9 mouse cellular contexts compared by ENCODE assay signal in genomic region chr6:39242718-39243471, GRCm38 (mm10). TPM values are rescaled to one million over a fixed set of nuclear protein-coding genes. Genes with fewer than 3 reads are reported as not detected.
DNase-seq lines count a peak whose midpoint lies in the region; ATAC-seq lines count a peak whose summit lies in the region.
"Had no signal": no experiment of that assay in that cellular context is flagged by ENCODE, and none has a peak within 500 bp of the region (broad histone marks: within the 10 kb centered on the region; RNA-seq: fewer than 3 reads in every experiment).

No protein-coding gene starts in this region.

- H3K27ac ChIP-seq in forebrain, embryonic 10.5 days, result peak overlapping the region; percentile 2; the same call in 1 of the 2 replicates
- no peak overlapping the region for H3K27ac ChIP-seq in forebrain, embryonic 11.5 days (ENCODE audit: low read depth, low read length)
- H3K27ac ChIP-seq in embryonic facial prominence, embryonic 14.5 days (replicated peaks; ENCODE audit: low read depth, low read length), result peak overlapping the region; percentile 86
- H3K27ac ChIP-seq in heart, embryonic 12.5 days (ENCODE audit: poor library complexity, severe bottlenecking), result peak overlapping the region; percentile 32
- peak overlapping the region; percentile 65; the same call in 1 of the 2 replicates for H3K27ac ChIP-seq in kidney, embryonic 14.5 days (ENCODE audit: low read depth, low read length)
- H3K27ac ChIP-seq in limb, embryonic 15.5 days, result peak overlapping the region; percentile 89
- H3K27ac ChIP-seq in neural tube, embryonic 13.5 days (replicated peaks), result peak overlapping the region; percentile 73
- H3K27ac ChIP-seq: left cerebral cortex, adult 2 months had no signal

- no peaks in the 10 kb centered on the region for H3K36me3 ChIP-seq in forebrain, embryonic 10.5 days (replicated peaks)
- H3K36me3 ChIP-seq in forebrain, embryonic 11.5 days (ENCODE audit: control insufficient read depth, insufficient read depth, low read length), result no peaks in the 10 kb centered on the region
- H3K36me3 ChIP-seq in embryonic facial prominence, embryonic 14.5 days (ENCODE audit: control insufficient read depth, insufficient read depth, low read length), result no peaks in the 10 kb centered on the region
- no peaks in the 10 kb centered on the region for H3K36me3 ChIP-seq in heart, embryonic 12.5 days
- H3K36me3 ChIP-seq in kidney, embryonic 14.5 days (ENCODE audit: control insufficient read depth, insufficient read depth, low read length), result no peaks in the 10 kb centered on the region
- no peaks in the 10 kb centered on the region for H3K36me3 ChIP-seq in limb, embryonic 15.5 days
- H3K36me3 ChIP-seq in neural tube, embryonic 13.5 days, result no peaks in the 10 kb centered on the region

- peaks cover 20% of the 10 kb centered on the region for H3K4me1 ChIP-seq in forebrain, embryonic 10.5 days
- H3K4me1 ChIP-seq in forebrain, embryonic 11.5 days (replicated peaks; ENCODE audit: control insufficient read depth, insufficient read depth, low read length), result no peaks in the 10 kb centered on the region
- H3K4me1 ChIP-seq in embryonic facial prominence, embryonic 14.5 days (ENCODE audit: control insufficient read depth, insufficient read depth, low read length), result peaks cover 19% of the 10 kb centered on the region
- H3K4me1 ChIP-seq in heart, embryonic 12.5 days (replicated peaks), result peaks cover 25% of the 10 kb centered on the region
- H3K4me1 ChIP-seq in kidney, embryonic 14.5 days (ENCODE audit: control insufficient read depth, insufficient read depth, low read length), result peaks cover 18% of the 10 kb centered on the region
- peaks cover 30% of the 10 kb centered on the region for H3K4me1 ChIP-seq in limb, embryonic 15.5 days
- H3K4me1 ChIP-seq in neural tube, embryonic 13.5 days (replicated peaks), result peaks cover 22% of the 10 kb centered on the region

- H3K27me3 ChIP-seq in forebrain, embryonic 10.5 days (ENCODE audit: poor library complexity, severe bottlenecking), result no peaks in the 10 kb centered on the region
- no peaks in the 10 kb centered on the region for H3K27me3 ChIP-seq in forebrain, embryonic 11.5 days (ENCODE audit: control insufficient read depth, insufficient read depth, low read length)
- no peaks in the 10 kb centered on the region for H3K27me3 ChIP-seq in embryonic facial prominence, embryonic 14.5 days (replicated peaks; ENCODE audit: control insufficient read depth, insufficient read depth, low read length)
- no peaks in the 10 kb centered on the region for H3K27me3 ChIP-seq in heart, embryonic 12.5 days (replicated peaks)
- no peaks in the 10 kb centered on the region for H3K27me3 ChIP-seq in kidney, embryonic 14.5 days (ENCODE audit: control insufficient read depth, insufficient read depth, low read length)
- no peaks in the 10 kb centered on the region for H3K27me3 ChIP-seq in limb, embryonic 15.5 days
- no peaks in the 10 kb centered on the region for H3K27me3 ChIP-seq in neural tube, embryonic 13.5 days

- H3K9ac ChIP-seq in forebrain, embryonic 11.5 days (ENCODE audit: low read length), result no peak overlapping the region
- 0 out of 2 replicates have a peak overlapping the region, but pooled peaks have one; percentile 26 for H3K9ac ChIP-seq in embryonic facial prominence, embryonic 14.5 days (ENCODE audit: low read depth, low read length)
- H3K9ac ChIP-seq in heart, embryonic 12.5 days, result no peak overlapping the region
- H3K9ac ChIP-seq in kidney, embryonic 14.5 days (ENCODE audit: low read depth, low read length), result no peak overlapping the region
- no peak overlapping the region for H3K9ac ChIP-seq in limb, embryonic 15.5 days
- H3K9ac ChIP-seq in neural tube, embryonic 13.5 days, result no peak overlapping the region

- H3K9me3 ChIP-seq in forebrain, embryonic 10.5 days, result no peaks in the 10 kb centered on the region
- no peaks in the 10 kb centered on the region for H3K9me3 ChIP-seq in forebrain, embryonic 11.5 days (ENCODE audit: control insufficient read depth, low read length)
- H3K9me3 ChIP-seq in embryonic facial prominence, embryonic 14.5 days (ENCODE audit: control insufficient read depth, low read length), result no peaks in the 10 kb centered on the region
- no peaks in the 10 kb centered on the region for H3K9me3 ChIP-seq in heart, embryonic 12.5 days (replicated peaks)
- no peaks in the 10 kb centered on the region for H3K9me3 ChIP-seq in kidney, embryonic 14.5 days (ENCODE audit: control insufficient read depth, low read length)
- no peaks in the 10 kb centered on the region for H3K9me3 ChIP-seq in limb, embryonic 15.5 days
- H3K9me3 ChIP-seq in neural tube, embryonic 13.5 days, result no peaks in the 10 kb centered on the region

- H3K4me2 ChIP-seq in forebrain, embryonic 11.5 days (ENCODE audit: low read depth, low read length, severe bottlenecking), result no peak overlapping the region
- H3K4me2 ChIP-seq in embryonic facial prominence, embryonic 14.5 days (ENCODE audit: low read depth, low read length), result no peak overlapping the region
- no peak overlapping the region for H3K4me2 ChIP-seq in heart, embryonic 12.5 days
- no peak overlapping the region for H3K4me2 ChIP-seq in kidney, embryonic 14.5 days (replicated peaks; ENCODE audit: low read depth, low read length)
- H3K4me2 ChIP-seq in limb, embryonic 15.5 days, result peak overlapping the region; percentile 24; the same call in 1 of the 2 replicates
- H3K4me2 ChIP-seq in neural tube, embryonic 13.5 days, result no peak overlapping the region

- 80% methylated on average over 8 of the region's 8 CpGs for WGBS in forebrain, embryonic 10.5 days
- 72% methylated on average over 8 of the region's 8 CpGs for WGBS in forebrain, embryonic 11.5 days
- 41% methylated on average over 8 of the region's 8 CpGs for WGBS in embryonic facial prominence, embryonic 14.5 days
- 30% methylated on average over 8 of the region's 8 CpGs for WGBS in heart, embryonic 12.5 days
- WGBS in kidney, embryonic 14.5 days, result 34% methylated on average over 8 of the region's 8 CpGs
- WGBS in limb, embryonic 15.5 days, result 31% methylated on average over 8 of the region's 8 CpGs
- WGBS in neural tube, embryonic 13.5 days, result 30% methylated on average over 8 of the region's 8 CpGs

- ATAC-seq in forebrain, embryonic 11.5 days (replicated peaks; ENCODE audit: low FRiP score), result no peak
- peak; percentile 95 for ATAC-seq in embryonic facial prominence, embryonic 14.5 days (ENCODE audit: low read depth)
- peak; percentile 86 for ATAC-seq in heart, embryonic 12.5 days (ENCODE audit: insufficient number of reproducible peaks, low FRiP score)
- peak; percentile 93 for ATAC-seq in kidney, embryonic 14.5 days (ENCODE audit: low FRiP score, low TSS enrichment)
- peak; percentile 85 for ATAC-seq in limb, embryonic 15.5 days (ENCODE audit: insufficient number of reproducible peaks, low FRiP score, low TSS enrichment, low read depth)
- ATAC-seq in neural tube, embryonic 13.5 days (ENCODE audit: low read depth), result peak; percentile 90

- H3K4me3 ChIP-seq in forebrain, embryonic 10.5 days, result no peak overlapping the region
- H3K4me3 ChIP-seq in forebrain, embryonic 11.5 days (ENCODE audit: low read depth, low read length), result no peak overlapping the region
- no peak overlapping the region for H3K4me3 ChIP-seq in embryonic facial prominence, embryonic 14.5 days (ENCODE audit: low read depth, low read length)
- H3K4me3 ChIP-seq in heart, embryonic 12.5 days, result no peak overlapping the region
- no peak overlapping the region for H3K4me3 ChIP-seq in kidney, embryonic 14.5 days (ENCODE audit: low read length)
- H3K4me3 ChIP-seq in limb, embryonic 15.5 days, result no peak overlapping the region
- no peak overlapping the region for H3K4me3 ChIP-seq in neural tube, embryonic 13.5 days
- H3K4me3 ChIP-seq: left cerebral cortex, adult 2 months had no signal

- peak; percentile 26 for DNase-seq in forebrain, embryonic 10.5 days (ENCODE audit: extremely low spot score, low spot score)
- DNase-seq in forebrain, embryonic 11.5 days (ENCODE audit: low spot score), result no peak
- DNase-seq in embryonic facial prominence, embryonic 14.5 days (ENCODE audit: low spot score), result peak; percentile 95
- DNase-seq in yolk sac, embryonic 10.5 days (ENCODE audit: low spot score), result peak; percentile 32

RNA-seq across cellular contexts. Expression of gene Kdm7a, which starts 36.3 kb away (rescaled TPM):
- polyA plus RNA-seq in forebrain, embryonic 10.5 days (2016; fragmentation: Nextera tagmentation; extraction: Ambion mirVana), result 9.7 and 9.8 TPM in 2 replicates
- polyA plus RNA-seq in forebrain, embryonic 11.5 days (2014; fragmentation: Nextera tagmentation; extraction: Ambion mirVana), result 14.4 and 16.3 TPM in 2 replicates
- 5.5 and 6.0 TPM in 2 replicates for polyA plus RNA-seq in embryonic facial prominence, embryonic 14.5 days (2014; fragmentation: Nextera tagmentation; extraction: Ambion mirVana)
- 6.8 and 7.1 TPM in 2 replicates for polyA plus RNA-seq in heart, embryonic 12.5 days (2016; fragmentation: Nextera tagmentation; extraction: Ambion mirVana)
- polyA plus RNA-seq in kidney, embryonic 14.5 days (2014; fragmentation: Nextera tagmentation; extraction: Ambion mirVana), result 5.2 and 7.9 TPM in 2 replicates
- polyA plus RNA-seq in limb, embryonic 15.5 days (2015; fragmentation: Nextera tagmentation; extraction: Ambion mirVana), result 6.1 and 7.1 TPM in 2 replicates
- 9.7 and 11.1 TPM in 2 replicates for polyA plus RNA-seq in neural tube, embryonic 13.5 days (2015; fragmentation: Nextera tagmentation; extraction: Ambion mirVana)
